Mouse (Mus musculus) T-cell, adult 2 months (primary cell): ENCODE data around the gene Inafm1.
"Not testable (repeated sequence)": the region's sequence is repeated elsewhere in the genome, so short reads cannot be mapped to it uniquely, and the experiment has no call there.

Experiments used
- DNase-seq: peaks from one replicate; pipeline ENCODE4 v3.0.0; 2022; ENCODE audit warnings: low spot score

The Inafm1 gene

GRCm38 (mm10) chr7:16273081-16273765 is at the start of gene Inafm1:
TSS of gene Inafm1 (minus strand) at chr7:16273617.
- DNase-seq, result peak; percentile 86

- no peak for DNase-seq
Observed at GRCm38 (mm10) chr7:16320479-16320878, 47.1 kb upstream of the Inafm1 start.

GRCm38 (mm10) chr7:16319216-16319615 is 45.8 kb upstream of the Inafm1 start:
- DNase-seq, result no peak

GRCm38 (mm10) chr7:16317094-16317493 is 43.7 kb upstream of the Inafm1 start:
- no peak for DNase-seq

GRCm38 (mm10) chr7:16315222-16315759 is 41.9 kb upstream of the Inafm1 start:
- DNase-seq, result no peak

GRCm38 (mm10) chr7:16314221-16314775 is 40.9 kb upstream of the Inafm1 start:
- DNase-seq, result no peak

- DNase-seq, result peak; percentile 78
Observed at GRCm38 (mm10) chr7:16313481-16314220, 40.2 kb upstream of the Inafm1 start.

GRCm38 (mm10) chr7:16312672-16313311 is 39.4 kb upstream of the Inafm1 start:
- peak; percentile 42 for DNase-seq

- peak; percentile 12 for DNase-seq
Observed at GRCm38 (mm10) chr7:16312011-16312671, 38.7 kb upstream of the Inafm1 start.

- peak; percentile 65 for DNase-seq
Observed at GRCm38 (mm10) chr7:16311453-16312004, 38.1 kb upstream of the Inafm1 start.

- peak; percentile 75 for DNase-seq
Observed at GRCm38 (mm10) chr7:16310521-16311452, 37.4 kb upstream of the Inafm1 start.

- peak; percentile 91 for DNase-seq
Observed at GRCm38 (mm10) chr7:16310020-16310520, 36.7 kb upstream of the Inafm1 start.

GRCm38 (mm10) chr7:16309318-16310019 is 36.1 kb upstream of the Inafm1 start:
- peak; percentile 91 for DNase-seq

GRCm38 (mm10) chr7:16308555-16309317 is 35.3 kb upstream of the Inafm1 start:
- no peak for DNase-seq

GRCm38 (mm10) chr7:16308093-16308492 is 34.7 kb upstream of the Inafm1 start, which contains the start of gene Bbc3:
TSS of gene Bbc3 (plus strand) at chr7:16308393.
- DNase-seq, result not testable (repeated sequence)

GRCm38 (mm10) chr7:16307141-16307540 is 33.7 kb upstream of the Inafm1 start:
- DNase-seq, result not testable (repeated sequence)

- peak; percentile 57 for DNase-seq
Observed at GRCm38 (mm10) chr7:16299419-16300035, 26.1 kb upstream of the Inafm1 start.

GRCm38 (mm10) chr7:16298927-16299326 is 25.5 kb upstream of the Inafm1 start:
- DNase-seq, result no peak
